Mouse (Mus musculus): ENCODE measurements around the gene Fxr1. TPM values are rescaled to one million over a fixed set of nuclear protein-coding genes. Genes with fewer than 3 reads are reported as not detected.
"Not testable (repeated sequence)": the region's sequence is repeated elsewhere in the genome, so short reads cannot be mapped to it uniquely, and the experiment has no call there.

Fxr1 gene
- 35.6 and 37.1 TPM in 2 replicates for polyA plus RNA-seq (2015; fragmentation: Nextera tagmentation; extraction: Ambion mirVana)

- peak within 1 kb of the TSS; percentile 90 for H3K27ac ChIP-seq (replicated peaks)
- H3K9me3 ChIP-seq = no peaks in the 10 kb centered on the region
- no peaks in the 10 kb centered on the region for H3K36me3 ChIP-seq
- H3K4me2 ChIP-seq = peak within 1 kb of the TSS; percentile 59
- ATAC-seq (ENCODE audit: low FRiP score, low read depth) = peak; percentile 97
- H3K4me1 ChIP-seq (replicated peaks) = peaks cover 19% of the 10 kb centered on the region
- peak within 1 kb of the TSS; percentile 98 for H3K4me3 ChIP-seq
- no peaks in the 10 kb centered on the region for H3K27me3 ChIP-seq
- under 1% methylated on average over 81 of the region's 97 CpGs for WGBS
- peak within 1 kb of the TSS; percentile 85 for H3K9ac ChIP-seq
Measured at GRCm38 (mm10) chr3:34019540-34020381, at the start of gene Fxr1. Gene Fxr1 (plus strand): TSS chr3:34019943.

GRCm38 (mm10) chr3:33979395-33979794 is 40.3 kb upstream of the Fxr1 start:
- 73% methylated on average over 6 of the region's 6 CpGs for WGBS
- ATAC-seq (ENCODE audit: low FRiP score, low read depth) = no peak
- H3K4me3 ChIP-seq = no peak overlapping the region
- H3K27me3 ChIP-seq = no peaks in the 10 kb centered on the region
- no peak overlapping the region for H3K4me2 ChIP-seq
- no peak overlapping the region for H3K9ac ChIP-seq
- no peaks in the 10 kb centered on the region for H3K9me3 ChIP-seq
- no peaks in the 10 kb centered on the region for H3K36me3 ChIP-seq
- no peak overlapping the region for H3K27ac ChIP-seq (replicated peaks)
- H3K4me1 ChIP-seq (replicated peaks) = no peaks in the 10 kb centered on the region

GRCm38 (mm10) chr3:33982746-33983145 is 37.0 kb upstream of the Fxr1 start:
- Histone ChIP-seq H3K9ac (no peak overlapping the region), H3K4me1 (replicated peaks) (no peaks in the 10 kb centered on the region), H3K4me2 (no peak overlapping the region), H3K27me3 (no peaks in the 10 kb centered on the region), H3K27ac (replicated peaks) (no peak overlapping the region), H3K9me3 (no peaks in the 10 kb centered on the region), H3K4me3 (no peak overlapping the region), H3K36me3 (no peaks in the 10 kb centered on the region)
- ATAC-seq (ENCODE audit: low FRiP score, low read depth) = no peak
- 91% methylated on average over 5 of the region's 5 CpGs for WGBS

GRCm38 (mm10) chr3:33989302-33989701 is 30.4 kb upstream of the Fxr1 start:
- ATAC-seq (ENCODE audit: low FRiP score, low read depth) = no peak
- Histone ChIP-seq H3K9ac (no peak overlapping the region), H3K27me3 (no peaks in the 10 kb centered on the region), H3K9me3 (no peaks in the 10 kb centered on the region), H3K4me1 (replicated peaks) (no peaks in the 10 kb centered on the region), H3K4me3 (no peak overlapping the region), H3K27ac (replicated peaks) (no peak overlapping the region), H3K36me3 (no peaks in the 10 kb centered on the region), H3K4me2 (no peak overlapping the region)
- 69% methylated on average over 8 of the region's 8 CpGs for WGBS

GRCm38 (mm10) chr3:33990451-33990850 is 29.3 kb upstream of the Fxr1 start:
- H3K27ac ChIP-seq (replicated peaks) = no peak overlapping the region
- no peak overlapping the region for H3K4me2 ChIP-seq
- no peak for ATAC-seq (ENCODE audit: low FRiP score, low read depth)
- H3K36me3 ChIP-seq = no peaks in the 10 kb centered on the region
- H3K4me3 ChIP-seq = no peak overlapping the region
- H3K27me3 ChIP-seq = no peaks in the 10 kb centered on the region
- H3K9me3 ChIP-seq = no peaks in the 10 kb centered on the region
- H3K4me1 ChIP-seq (replicated peaks) = no peaks in the 10 kb centered on the region
- H3K9ac ChIP-seq = no peak overlapping the region
- 76% methylated on average over 10 of the region's 10 CpGs for WGBS

GRCm38 (mm10) chr3:33990921-33991320 is 28.8 kb upstream of the Fxr1 start:
- ATAC-seq (ENCODE audit: low FRiP score, low read depth) = no peak
- H3K4me1 ChIP-seq (replicated peaks) = no peaks in the 10 kb centered on the region
- WGBS = 78% methylated on average over 8 of the region's 8 CpGs
- H3K27me3 ChIP-seq = no peaks in the 10 kb centered on the region
- no peaks in the 10 kb centered on the region for H3K36me3 ChIP-seq
- H3K9ac ChIP-seq = no peak overlapping the region
- no peak overlapping the region for H3K27ac ChIP-seq (replicated peaks)
- no peak overlapping the region for H3K4me3 ChIP-seq
- H3K4me2 ChIP-seq = no peak overlapping the region
- no peaks in the 10 kb centered on the region for H3K9me3 ChIP-seq

- Histone ChIP-seq H3K9ac (no peak overlapping the region), H3K27ac (replicated peaks) (no peak overlapping the region), H3K27me3 (no peaks in the 10 kb centered on the region), H3K9me3 (no peaks in the 10 kb centered on the region), H3K4me1 (replicated peaks) (no peaks in the 10 kb centered on the region), H3K36me3 (no peaks in the 10 kb centered on the region), H3K4me3 (no peak overlapping the region), H3K4me2 (no peak overlapping the region)
- ATAC-seq (ENCODE audit: low FRiP score, low read depth) = no peak
- WGBS = 93% methylated on average over 14 of the region's 14 CpGs
Measured at GRCm38 (mm10) chr3:33993421-33994126, 26.2 kb upstream of the Fxr1 start.

- ATAC-seq (ENCODE audit: low FRiP score, low read depth) = no peak
- Histone ChIP-seq H3K27ac (replicated peaks) (no peak overlapping the region), H3K4me1 (replicated peaks) (no peaks in the 10 kb centered on the region), H3K27me3 (no peaks in the 10 kb centered on the region), H3K9me3 (no peaks in the 10 kb centered on the region), H3K4me3 (no peak overlapping the region), H3K4me2 (no peak overlapping the region), H3K36me3 (no peaks in the 10 kb centered on the region), H3K9ac (no peak overlapping the region)
- WGBS = 78% methylated on average over 3 of the region's 3 CpGs
Measured at GRCm38 (mm10) chr3:33994127-33994488, 25.6 kb upstream of the Fxr1 start.

- not testable (repeated sequence) for H3K4me3 ChIP-seq; H3K4me2 ChIP-seq; H3K4me1 ChIP-seq (replicated peaks); H3K9ac ChIP-seq; H3K27me3 ChIP-seq; H3K9me3 ChIP-seq; H3K36me3 ChIP-seq; H3K27ac ChIP-seq (replicated peaks); ATAC-seq (ENCODE audit: low FRiP score, low read depth)
Measured at GRCm38 (mm10) chr3:34001691-34002090, 18.1 kb upstream of the Fxr1 start.

- Histone ChIP-seq H3K36me3 (no peaks in the 10 kb centered on the region), H3K9me3 (no peaks in the 10 kb centered on the region), H3K9ac (no peak overlapping the region), H3K4me2 (no peak overlapping the region), H3K4me3 (no peak overlapping the region), H3K4me1 (replicated peaks) (no peaks in the 10 kb centered on the region), H3K27ac (replicated peaks) (no peak overlapping the region), H3K27me3 (no peaks in the 10 kb centered on the region)
- no peak for ATAC-seq (ENCODE audit: low FRiP score, low read depth)
- 93% methylated on average over 3 of the region's 3 CpGs for WGBS
Measured at GRCm38 (mm10) chr3:34003860-34004259, 15.9 kb upstream of the Fxr1 start.

- no peaks in the 10 kb centered on the region for H3K36me3 ChIP-seq
- H3K4me1 ChIP-seq (replicated peaks) = no peaks in the 10 kb centered on the region
- H3K9me3 ChIP-seq = no peaks in the 10 kb centered on the region
- ATAC-seq (ENCODE audit: low FRiP score, low read depth) = no peak
- H3K4me2 ChIP-seq = no peak overlapping the region
- H3K9ac ChIP-seq = no peak overlapping the region
- H3K27ac ChIP-seq (replicated peaks) = no peak overlapping the region
- no peak overlapping the region for H3K4me3 ChIP-seq
- WGBS = 43% methylated on average over 2 of the region's 2 CpGs
- H3K27me3 ChIP-seq = no peaks in the 10 kb centered on the region
Measured at GRCm38 (mm10) chr3:34006301-34006700, 13.4 kb upstream of the Fxr1 start.

GRCm38 (mm10) chr3:34006824-34007223 is 12.9 kb upstream of the Fxr1 start:
- Histone ChIP-seq H3K4me1 (replicated peaks) (no peaks in the 10 kb centered on the region), H3K4me3 (no peak overlapping the region), H3K27ac (replicated peaks) (no peak overlapping the region), H3K9me3 (no peaks in the 10 kb centered on the region), H3K36me3 (no peaks in the 10 kb centered on the region), H3K27me3 (no peaks in the 10 kb centered on the region), H3K9ac (no peak overlapping the region), H3K4me2 (no peak overlapping the region)
- no peak for ATAC-seq (ENCODE audit: low FRiP score, low read depth)
- WGBS = 70% methylated on average over 3 of the region's 3 CpGs
